Mouse (Mus musculus) midbrain, embryonic 10.5 days (tissue): ENCODE measurements around the gene Angel2. TPM values are rescaled to one million over a fixed set of nuclear protein-coding genes. Genes with fewer than 3 reads are reported as not detected.
A peak's percentile ranks its signal among the peaks of the same experiment; 100 is the strongest.

Source experiments
- DNase-seq: peaks from one replicate; pipeline ENCODE4 v3.0.0-alpha.2; 2017; ENCODE audit warnings: low spot score
- H3K27ac ChIP-seq: fragments of 300-500 bp; sonication (generic); replicated peaks from 2 replicates; pipeline ENCODE4 v1.5.1; 2016; ENCODE audit warnings: mild to moderate bottlenecking
- H3K27me3 ChIP-seq: fragments of 300-500 bp; sonication (generic); 2 replicates; pipeline ENCODE4 v1.6.1; 2016; ENCODE audit warnings: low read depth, mild to moderate bottlenecking; ENCODE audit not compliant: poor library complexity, severe bottlenecking
- H3K36me3 ChIP-seq: fragments of 300-500 bp; sonication (generic); 2 replicates; pipeline ENCODE4 v1.6.1; 2016; ENCODE audit warnings: mild to moderate bottlenecking, moderate library complexity
- H3K4me1 ChIP-seq: fragments of 300-500 bp; sonication (generic); 2 replicates; pipeline ENCODE4 v1.6.1; 2016
- H3K4me3 ChIP-seq: fragments of 300-500 bp; sonication (generic); 2 replicates; pipeline ENCODE4 v1.5.1; 2016; ENCODE audit warnings: mild to moderate bottlenecking, moderate library complexity
- H3K9me3 ChIP-seq: fragments of 300-500 bp; sonication (generic); replicated peaks from 2 replicates; pipeline ENCODE4 v1.6.1; 2016; ENCODE audit warnings: mild to moderate bottlenecking
- WGBS: fragments of 180-500 bp; shearing (Covaris S2); methylation state at CpG from one replicate; pipeline ENCODE4 v1.1.7; 2016; 5-methylcytosine and 5-hydroxymethylcytosine counted together
- polyA plus RNA-seq: library from polyadenylated mRNA; unstranded; fragments of >200 nt; fragmentation: Nextera tagmentation; extraction: Ambion mirVana; gene quantifications from 2 replicates; pipeline ENCODE4 v1.2.1, GENCODE M21; 2016

The Angel2 gene
- polyA plus RNA-seq, 1 experiment from 2014 or later: 55.4 TPM

GRCm38 (mm10) chr1:190976887-190977573 lies 52.1 kb downstream of the Angel2 start:
- Histone ChIP-seq H3K27me3 (peaks cover 13% of the 10 kb centered on the region), H3K27ac (peak overlapping the region; percentile 28; the same call in 1 of the 2 replicates), H3K36me3 (peaks cover 39% of the 10 kb centered on the region), H3K4me3 (peak overlapping the region; percentile 85), H3K4me1 (peaks cover 42% of the 10 kb centered on the region), H3K9me3 (no peaks in the 10 kb centered on the region)
- 67% methylated on average over 11 of the region's 11 CpGs for WGBS
- DNase-seq: no peak

GRCm38 (mm10) chr1:190978001-190978400 lies 53.1 kb downstream of the Angel2 start:
- Histone ChIP-seq H3K9me3 (no peaks in the 10 kb centered on the region), H3K4me1 (peaks cover 42% of the 10 kb centered on the region), H3K4me3 (peak overlapping the region; percentile 85), H3K27me3 (peaks cover 13% of the 10 kb centered on the region), H3K27ac (peak overlapping the region; percentile 93), H3K36me3 (peaks cover 29% of the 10 kb centered on the region)
- DNase-seq: peak; percentile 46
- WGBS: under 1% methylated on average over 22 of the region's 22 CpGs

- WGBS: 0% methylated on average over 46 of the region's 46 CpGs
- Histone ChIP-seq H3K36me3 (peaks cover 23% of the 10 kb centered on the region), H3K27me3 (peaks cover 13% of the 10 kb centered on the region), H3K27ac (peak overlapping the region; percentile 93), H3K4me3 (peak overlapping the region; percentile 85), H3K9me3 (no peaks in the 10 kb centered on the region), H3K4me1 (peaks cover 42% of the 10 kb centered on the region)
- peak; percentile 77 for DNase-seq
Measured at GRCm38 (mm10) chr1:190978511-190979073, 53.7 kb downstream of the Angel2 start.

GRCm38 (mm10) chr1:190979100-190979563 lies 54.2 kb downstream of the Angel2 start, which contains the start of gene Vash2:
TSS of gene Vash2 (minus strand) at chr1:190979296.
- DNase-seq: peak; percentile 94
- H3K4me3 ChIP-seq: peak within 1 kb of the TSS; percentile 85
- H3K9me3 ChIP-seq: no peaks in the 10 kb centered on the region
- peaks cover 42% of the 10 kb centered on the region for H3K4me1 ChIP-seq
- WGBS: 0% methylated on average over 38 of the region's 38 CpGs
- peaks cover 18% of the 10 kb centered on the region for H3K36me3 ChIP-seq
- peak within 1 kb of the TSS; percentile 93 for H3K27ac ChIP-seq
- peaks cover 13% of the 10 kb centered on the region for H3K27me3 ChIP-seq

GRCm38 (mm10) chr1:190980470-190980869 lies 55.6 kb downstream of the Angel2 start:
- Histone ChIP-seq H3K9me3 (no peaks in the 10 kb centered on the region), H3K36me3 (peaks cover 4% of the 10 kb centered on the region; the same call in 1 of the 2 replicates), H3K4me3 (no peak overlapping the region), H3K27ac (no peak overlapping the region), H3K4me1 (peaks cover 42% of the 10 kb centered on the region), H3K27me3 (peaks cover 13% of the 10 kb centered on the region)
- WGBS: 100% methylated on average over 1 of the region's 1 CpGs
- DNase-seq: no peak

- 83% methylated on average over 4 of the region's 4 CpGs for WGBS
- DNase-seq: no peak
- Histone ChIP-seq H3K4me3 (no peak overlapping the region), H3K27me3 (peaks cover 13% of the 10 kb centered on the region), H3K27ac (no peak overlapping the region), H3K4me1 (peaks cover 36% of the 10 kb centered on the region), H3K36me3 (no peaks in the 10 kb centered on the region; the same call in 1 of the 2 replicates), H3K9me3 (no peaks in the 10 kb centered on the region)
Measured at GRCm38 (mm10) chr1:190981412-190981811, 56.5 kb downstream of the Angel2 start.

GRCm38 (mm10) chr1:190989437-190990082 lies 64.6 kb downstream of the Angel2 start:
- 84% methylated on average over 9 of the region's 9 CpGs for WGBS
- no peak overlapping the region for H3K27ac ChIP-seq
- no peaks in the 10 kb centered on the region for H3K4me1 ChIP-seq
- H3K36me3 ChIP-seq: no peaks in the 10 kb centered on the region
- no peaks in the 10 kb centered on the region for H3K9me3 ChIP-seq
- no peaks in the 10 kb centered on the region for H3K27me3 ChIP-seq
- no peak for DNase-seq
- no peak overlapping the region for H3K4me3 ChIP-seq

GRCm38 (mm10) chr1:190995548-190995947 lies 70.6 kb downstream of the Angel2 start:
- H3K27ac ChIP-seq: no peak overlapping the region
- no peaks in the 10 kb centered on the region for H3K4me1 ChIP-seq
- H3K9me3 ChIP-seq: 0 out of 2 replicates have a peak, but pooled peaks cover 6% of the 10 kb centered on the region
- no peak for DNase-seq
- no peaks in the 10 kb centered on the region for H3K36me3 ChIP-seq
- 80% methylated on average over 7 of the region's 7 CpGs for WGBS
- H3K4me3 ChIP-seq: no peak overlapping the region
- no peaks in the 10 kb centered on the region for H3K27me3 ChIP-seq

GRCm38 (mm10) chr1:190996346-190996877 lies 71.5 kb downstream of the Angel2 start:
- Histone ChIP-seq H3K36me3 (no peaks in the 10 kb centered on the region), H3K27me3 (no peaks in the 10 kb centered on the region), H3K9me3 (0 out of 2 replicates have a peak, but pooled peaks cover 6% of the 10 kb centered on the region), H3K27ac (no peak overlapping the region), H3K4me3 (no peak overlapping the region), H3K4me1 (no peaks in the 10 kb centered on the region)
- DNase-seq: no peak
- WGBS: 74% methylated on average over 6 of the region's 6 CpGs

Other genes starting within 250 kb of the Angel2 start
- gene Rps6kc1, start 13.3 kb upstream of the Angel2 start, polyA plus RNA-seq: 16.2 and 20.4 TPM in 2 replicates
- 33.1 and 44.4 TPM in 2 replicates for gene Vash2, start 54.2 kb downstream of the Angel2 start, polyA plus RNA-seq
- gene Flvcr1, start 101.0 kb downstream of the Angel2 start, polyA plus RNA-seq: 8.3 and 8.6 TPM in 2 replicates
- not detected in 2 replicates for gene Spata45, start 111.5 kb downstream of the Angel2 start, polyA plus RNA-seq
- 10.4 and 11.1 TPM in 2 replicates for gene Tatdn3, start 137.8 kb downstream of the Angel2 start, polyA plus RNA-seq
- gene Nsl1, start 137.9 kb downstream of the Angel2 start, polyA plus RNA-seq: 34.9 and 35.9 TPM in 2 replicates
- 3.7 and 4.1 TPM in 2 replicates for gene Batf3, start 172.7 kb downstream of the Angel2 start, polyA plus RNA-seq
- gene Fam71a, start 239.7 kb downstream of the Angel2 start, polyA plus RNA-seq: not detected in 2 replicates